Mouse (Mus musculus) E14TG2a.4 (cell line): ENCODE measurements around the gene Slc43a2.

Source experiments
- H3K27me3 ChIP-seq: 2 replicates; pipeline ENCODE4 v1.6.1; 2014; ENCODE audit warnings: low read length, control low read depth; ENCODE audit not compliant: insufficient read depth
- H3K36me3 ChIP-seq: 2 replicates; pipeline ENCODE4 v1.6.1; 2014; ENCODE audit warnings: low read length, control low read depth; ENCODE audit not compliant: insufficient read depth
- H3K4me1 ChIP-seq: replicated peaks from 2 replicates; pipeline ENCODE4 v1.6.1; 2014; ENCODE audit warnings: low read depth, low read length, control low read depth
- H3K4me3 ChIP-seq: replicated peaks from 2 replicates; pipeline ENCODE4 v1.5.1; 2014; ENCODE audit warnings: mild to moderate bottlenecking, low read length
- H3K9me3 ChIP-seq: 2 replicates; pipeline ENCODE4 v1.6.1; 2014; ENCODE audit warnings: low read length, control low read depth
- CTCF ChIP-seq: conservative IDR thresholded peaks from 2 replicates; pipeline ENCODE4 v1.5.1; 2014; ENCODE audit warnings: low read length
- NANOG ChIP-seq: IDR thresholded peaks from 2 replicates; pipeline ENCODE4 v1.6.1; 2014; ENCODE audit warnings: borderline replicate concordance, low read length, mixed read lengths
- POU5F1 ChIP-seq: IDR thresholded peaks from 2 replicates; pipeline ENCODE4 v1.6.1; 2014; ENCODE audit warnings: low read length, borderline replicate concordance

The Slc43a2 gene

GRCm38 (mm10) chr11:75521609-75522008, 9.9 kb upstream of the Slc43a2 start:
- TF ChIP-seq NANOG, result no peak
- no peak for TF ChIP-seq CTCF
- Histone ChIP-seq H3K4me1 (peaks cover 20% of the 10 kb centered on the region), H3K36me3 (no peaks in the 10 kb centered on the region), H3K4me3 (no peak overlapping the region), H3K27me3 (peaks cover 15% of the 10 kb centered on the region; the same call in 1 of the 2 replicates), H3K9me3 (no peaks in the 10 kb centered on the region)

GRCm38 (mm10) chr11:75522793-75523192, 8.7 kb upstream of the Slc43a2 start:
- peaks cover 20% of the 10 kb centered on the region for H3K4me1 ChIP-seq
- H3K4me3 ChIP-seq, result no peak overlapping the region
- no peaks in the 10 kb centered on the region for H3K36me3 ChIP-seq
- H3K27me3 ChIP-seq, result peaks cover 20% of the 10 kb centered on the region; the same call in 1 of the 2 replicates
- TF ChIP-seq CTCF (no peak), POU5F1 (no peak), NANOG (no peak)
- H3K9me3 ChIP-seq, result no peaks in the 10 kb centered on the region

- Histone ChIP-seq H3K4me3 (peak overlapping the region; percentile 55), H3K27me3 (peaks cover 22% of the 10 kb centered on the region), H3K4me1 (peaks cover 20% of the 10 kb centered on the region), H3K9me3 (no peaks in the 10 kb centered on the region), H3K36me3 (no peaks in the 10 kb centered on the region)
- TF ChIP-seq NANOG, result no peak
- TF ChIP-seq POU5F1, result no peak
- TF ChIP-seq CTCF, result no peak
Measured at GRCm38 (mm10) chr11:75525531-75526125, 5.9 kb upstream of the Slc43a2 start.

GRCm38 (mm10) chr11:75526943-75527342, 4.6 kb upstream of the Slc43a2 start:
- Histone ChIP-seq H3K27me3 (peaks cover 23% of the 10 kb centered on the region), H3K4me1 (peaks cover 23% of the 10 kb centered on the region), H3K4me3 (no peak overlapping the region), H3K36me3 (no peaks in the 10 kb centered on the region), H3K9me3 (no peaks in the 10 kb centered on the region)
- TF ChIP-seq POU5F1 (no peak), CTCF (no peak), NANOG (no peak)

GRCm38 (mm10) chr11:75529771-75530170, 1.7 kb upstream of the Slc43a2 start:
- Histone ChIP-seq H3K36me3 (no peaks in the 10 kb centered on the region), H3K27me3 (peaks cover 29% of the 10 kb centered on the region), H3K4me1 (peaks cover 45% of the 10 kb centered on the region), H3K9me3 (no peaks in the 10 kb centered on the region), H3K4me3 (no peak overlapping the region)
- TF ChIP-seq NANOG, result no peak
- TF ChIP-seq POU5F1, result no peak
- no peak for TF ChIP-seq CTCF

GRCm38 (mm10) chr11:75530325-75530724, 1.2 kb upstream of the Slc43a2 start:
- Histone ChIP-seq H3K4me1 (peaks cover 50% of the 10 kb centered on the region), H3K27me3 (peaks cover 24% of the 10 kb centered on the region), H3K36me3 (no peaks in the 10 kb centered on the region), H3K9me3 (no peaks in the 10 kb centered on the region), H3K4me3 (peak overlapping the region; percentile 86)
- TF ChIP-seq POU5F1, result no peak
- no peak for TF ChIP-seq NANOG
- TF ChIP-seq CTCF, result peak; percentile 97

- TF ChIP-seq NANOG (no peak), CTCF (no peak), POU5F1 (no peak)
- Histone ChIP-seq H3K27me3 (peaks cover 21% of the 10 kb centered on the region), H3K4me3 (peak overlapping the region; percentile 86)
Measured at GRCm38 (mm10) chr11:75530845-75531373, 585 bp upstream of the Slc43a2 start.

GRCm38 (mm10) chr11:75532340-75533277, 1.1 kb downstream of the Slc43a2 start:
- Histone ChIP-seq H3K9me3 (no peaks in the 10 kb centered on the region), H3K27me3 (peaks cover 11% of the 10 kb centered on the region; the same call in 1 of the 2 replicates), H3K4me3 (peak overlapping the region; percentile 86), H3K4me1 (peaks cover 62% of the 10 kb centered on the region), H3K36me3 (0 out of 2 replicates have a peak, but pooled peaks cover 12% of the 10 kb centered on the region)
- no peak for TF ChIP-seq POU5F1
- TF ChIP-seq NANOG, result no peak
- TF ChIP-seq CTCF, result no peak

More at GRCm38 (mm10) chr11:75530845-75531373, 585 bp upstream of the Slc43a2 start:
- no peaks in the 10 kb centered on the region for H3K9me3 ChIP-seq
- H3K4me1 ChIP-seq, result peaks cover 55% of the 10 kb centered on the region
- no peaks in the 10 kb centered on the region for H3K36me3 ChIP-seq
